Mouse (Mus musculus): ENCODE results near the gene Mei1. TPM values are rescaled to one million over a fixed set of nuclear protein-coding genes. Genes with fewer than 3 reads are reported as not detected.
"Not testable (repeated sequence)": the region's sequence is repeated elsewhere in the genome, so short reads cannot be mapped to it uniquely, and the experiment has no call there.

Mei1 gene
- total RNA-seq, 2 experiments from 2014 or later = 0.16 TPM; not detected in 1

GRCm38 (mm10) chr15:82081161-82081560 is 11.4 kb downstream of the Mei1 start:
- no peak for DNase-seq (ENCODE audit: low spot score in 2 of 2)

GRCm38 (mm10) chr15:82085606-82086005 is 15.8 kb downstream of the Mei1 start:
- DNase-seq (ENCODE audit: low spot score in 2 of 2) = no peak

- no peak for DNase-seq (ENCODE audit: low spot score in 2 of 2)
Observed at GRCm38 (mm10) chr15:82086131-82086530, 16.3 kb downstream of the Mei1 start.

- DNase-seq (ENCODE audit: low spot score in 2 of 2) = no peak
Observed at GRCm38 (mm10) chr15:82087266-82087665, 17.5 kb downstream of the Mei1 start.

GRCm38 (mm10) chr15:82091061-82091460 is 21.3 kb downstream of the Mei1 start:
- DNase-seq (ENCODE audit: low spot score in 2 of 2) = no peak

GRCm38 (mm10) chr15:82106953-82107555 is 37.3 kb downstream of the Mei1 start:
- DNase-seq (ENCODE audit: low spot score in 2 of 2) = peak in 1 of 2 experiments; percentile 66

- no peak for DNase-seq (ENCODE audit: low spot score in 2 of 2)
Observed at GRCm38 (mm10) chr15:82120544-82120943, 50.7 kb downstream of the Mei1 start.

GRCm38 (mm10) chr15:82126690-82127089 is 56.9 kb downstream of the Mei1 start:
- DNase-seq (ENCODE audit: low spot score in 2 of 2) = not testable (repeated sequence)

- DNase-seq (ENCODE audit: low spot score in 2 of 2) = peak; percentile 97 to 98
Observed at GRCm38 (mm10) chr15:82127426-82128374, 57.9 kb downstream of the Mei1 start, which contains the start of gene Ccdc134. Ccdc134 (plus strand) TSS chr15:82127922.

- no peak for DNase-seq (ENCODE audit: low spot score in 2 of 2)
Observed at GRCm38 (mm10) chr15:82128398-82128797, 58.6 kb downstream of the Mei1 start.

GRCm38 (mm10) chr15:82130599-82130998 is 60.8 kb downstream of the Mei1 start:
- DNase-seq (ENCODE audit: low spot score in 2 of 2) = no peak

- no peak for DNase-seq (ENCODE audit: low spot score in 2 of 2)
Observed at GRCm38 (mm10) chr15:82135372-82135771, 65.6 kb downstream of the Mei1 start.

- DNase-seq (ENCODE audit: low spot score in 2 of 2) = peak; percentile 40 to 64
Observed at GRCm38 (mm10) chr15:82138565-82138964, 68.8 kb downstream of the Mei1 start.

GRCm38 (mm10) chr15:82139196-82139595 is 69.4 kb downstream of the Mei1 start:
- DNase-seq (ENCODE audit: low spot score in 2 of 2) = no peak

GRCm38 (mm10) chr15:82140355-82140754 is 70.6 kb downstream of the Mei1 start:
- no peak for DNase-seq (ENCODE audit: low spot score in 2 of 2)

GRCm38 (mm10) chr15:82144157-82144556 is 74.4 kb downstream of the Mei1 start:
- no peak for DNase-seq (ENCODE audit: low spot score in 2 of 2)

- no peak for DNase-seq (ENCODE audit: low spot score in 2 of 2)
Observed at GRCm38 (mm10) chr15:82145408-82145807, 75.6 kb downstream of the Mei1 start.

- DNase-seq (ENCODE audit: low spot score in 2 of 2) = no peak
Observed at GRCm38 (mm10) chr15:82145851-82146769, 76.3 kb downstream of the Mei1 start.

GRCm38 (mm10) chr15:82146770-82147610 is 77.2 kb downstream of the Mei1 start, which contains the start of gene Srebf2:
Srebf2 (plus strand) TSS chr15:82147181.
- peak; percentile 96 to 99 for DNase-seq (ENCODE audit: low spot score in 2 of 2)

- DNase-seq (ENCODE audit: low spot score in 2 of 2) = peak; percentile 67 to 83
Observed at GRCm38 (mm10) chr15:82147611-82148111, 77.9 kb downstream of the Mei1 start.

Data from gastrocnemius, postnatal 4 days (tissue).